Mouse (Mus musculus) kidney, postnatal 0 days (tissue): ENCODE data around the gene Rnf212b. TPM values are rescaled to one million over a fixed set of nuclear protein-coding genes. Genes with fewer than 3 reads are reported as not detected.

Experiments
- ATAC-seq: fragments of 200-750 bp; cut with Nextera tagmentation; replicated peaks from 2 replicates; pipeline ENCODE4 v1.8.0; 2017; ENCODE audit warnings: low read depth, moderate number of reproducible peaks, moderate TSS enrichment, moderate library complexity; ENCODE audit not compliant: low FRiP score
- DNase-seq: peaks from one replicate; pipeline ENCODE4 v3.0.0-alpha.2; 2016; ENCODE audit warnings: low spot score
- H3K27ac ChIP-seq: fragments of 300-500 bp; sonication (generic); 2 replicates; pipeline ENCODE4 v1.5.1; 2014; ENCODE audit warnings: mild to moderate bottlenecking
- H3K27me3 ChIP-seq: fragments of 300-500 bp; sonication (generic); 2 replicates; pipeline ENCODE4 v1.6.1; 2014; ENCODE audit warnings: low read length, mixed read lengths; ENCODE audit not compliant: insufficient read depth
- H3K36me3 ChIP-seq: fragments of 300-500 bp; sonication (generic); 2 replicates; pipeline ENCODE4 v1.6.1; 2014; ENCODE audit warnings: low read length, mixed read lengths; ENCODE audit not compliant: insufficient read depth
- H3K4me1 ChIP-seq: fragments of 300-500 bp; sonication (generic); replicated peaks from 2 replicates; pipeline ENCODE4 v1.6.1; 2014; ENCODE audit warnings: antibody characterized with exemption, low read length, mixed read lengths; ENCODE audit not compliant: insufficient read depth
- H3K4me2 ChIP-seq: fragments of 300-500 bp; sonication (generic); 2 replicates; pipeline ENCODE4 v1.6.1; 2014; ENCODE audit warnings: mild to moderate bottlenecking, low read length, moderate library complexity, mixed read lengths
- H3K4me3 ChIP-seq: fragments of 300-500 bp; sonication (generic); replicated peaks from 2 replicates; pipeline ENCODE4 v1.5.1; 2014; ENCODE audit warnings: low read depth, low read length
- H3K9ac ChIP-seq: fragments of 300-500 bp; sonication (generic); 2 replicates; pipeline ENCODE4 v1.6.1; 2014; ENCODE audit warnings: low read depth, low read length
- H3K9me3 ChIP-seq: fragments of 300-500 bp; sonication (generic); replicated peaks from 2 replicates; pipeline ENCODE4 v1.6.1; 2016; ENCODE audit warnings: low read length, inconsistent platforms, mixed read lengths
- CTCF ChIP-seq: IDR thresholded peaks from 2 replicates; pipeline ENCODE4 v1.5.1; 2016; ENCODE audit warnings: antibody characterized with exemption, low read depth, mild to moderate bottlenecking, moderate library complexity
- WGBS: fragments of 180-500 bp; shearing (Covaris S2); extraction: QIAGEN DNeasy Blood & Tissue Kit; methylation state at CpG from one replicate; pipeline ENCODE4 v1.1.7; 2014; 5-methylcytosine and 5-hydroxymethylcytosine counted together
- polyA plus RNA-seq: library from polyadenylated mRNA; unstranded; fragments of >200 nt; fragmentation: Nextera tagmentation; extraction: Ambion mirVana; gene quantifications from 2 replicates; pipeline ENCODE4 v1.2.1, GENCODE M21; 2015

Rnf212b gene
- polyA plus RNA-seq, 1 experiment from 2014 or later: 0.80 TPM

DNA sequence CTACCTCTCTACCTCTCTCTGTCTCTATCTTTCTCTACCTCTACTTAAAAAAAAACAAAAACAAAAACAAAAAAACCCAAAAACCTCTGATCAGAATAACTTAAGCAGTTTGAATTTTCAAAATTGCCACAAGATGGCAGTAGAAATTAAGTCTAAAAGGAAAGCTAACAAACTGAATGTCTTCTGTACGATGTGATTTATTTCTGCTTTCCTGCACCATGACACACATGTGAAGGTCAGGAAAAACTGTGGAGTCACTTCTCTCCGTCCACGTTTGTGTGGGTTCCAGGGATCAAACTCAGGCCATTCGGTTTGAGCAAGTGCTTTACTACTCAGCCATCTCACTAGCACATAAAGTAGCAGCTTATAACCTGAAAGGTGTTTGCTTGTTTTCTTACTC lies 29.5 kb downstream of the Rnf212b start:
- Histone ChIP-seq H3K4me3 (no peak overlapping the region), H3K27ac (no peak overlapping the region), H3K27me3 (no peaks in the 10 kb centered on the region), H3K9me3 (no peaks in the 10 kb centered on the region), H3K9ac (no peak overlapping the region), H3K36me3 (no peaks in the 10 kb centered on the region), H3K4me1 (no peaks in the 10 kb centered on the region), H3K4me2 (no peak overlapping the region; the same call in 1 of the 2 replicates)
- 0% methylated on average over 4 of the region's 4 CpGs for WGBS
- no peak for ATAC-seq
- TF ChIP-seq CTCF: peak; percentile 71
- peak; percentile 87 for DNase-seq

GRCm38 (mm10) chr14:54855726-54856125 lies 41.8 kb downstream of the Rnf212b start:
- Histone ChIP-seq H3K4me3 (no peak overlapping the region), H3K4me1 (no peaks in the 10 kb centered on the region), H3K36me3 (peaks cover 29% of the 10 kb centered on the region), H3K9ac (no peak overlapping the region), H3K4me2 (no peak overlapping the region), H3K9me3 (no peaks in the 10 kb centered on the region), H3K27me3 (no peaks in the 10 kb centered on the region), H3K27ac (no peak overlapping the region)
- ATAC-seq (no peak), DNase-seq (no peak)
- no peak for TF ChIP-seq CTCF
- WGBS: 87% methylated on average over 3 of the region's 3 CpGs

GRCm38 (mm10) chr14:54856703-54857102 lies 42.8 kb downstream of the Rnf212b start:
- Histone ChIP-seq H3K4me2 (no peak overlapping the region), H3K27me3 (no peaks in the 10 kb centered on the region), H3K4me1 (no peaks in the 10 kb centered on the region), H3K4me3 (no peak overlapping the region), H3K9ac (no peak overlapping the region), H3K36me3 (peaks cover 29% of the 10 kb centered on the region), H3K27ac (no peak overlapping the region), H3K9me3 (no peaks in the 10 kb centered on the region)
- WGBS: 85% methylated on average over 7 of the region's 7 CpGs
- DNase-seq: no peak
- TF ChIP-seq CTCF: no peak
- ATAC-seq: no peak

DNA sequence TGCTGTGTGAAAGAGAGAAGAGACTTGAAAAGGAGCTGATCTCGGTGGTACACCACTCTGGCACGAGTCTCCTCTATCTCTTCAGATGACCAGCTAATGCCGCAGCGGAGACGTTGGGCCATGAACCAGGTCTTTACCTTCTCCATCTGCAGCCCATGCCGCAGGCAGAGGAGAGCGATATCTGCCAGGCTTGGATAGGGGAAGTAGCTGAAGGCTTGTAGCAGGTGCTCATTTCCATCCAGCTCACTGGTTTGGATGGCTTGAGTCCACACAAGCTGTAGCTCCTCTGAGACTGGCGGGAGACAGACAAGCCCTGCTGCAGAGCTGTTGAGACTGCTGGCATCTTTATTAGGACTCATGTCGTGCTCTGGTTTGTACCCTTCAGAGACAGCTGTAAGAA lies 44.0 kb downstream of the Rnf212b start:
- no peak overlapping the region for H3K4me3 ChIP-seq
- peaks cover 26% of the 10 kb centered on the region for H3K36me3 ChIP-seq
- no peaks in the 10 kb centered on the region for H3K27me3 ChIP-seq
- WGBS: 88% methylated on average over 9 of the region's 9 CpGs
- H3K4me1 ChIP-seq: no peaks in the 10 kb centered on the region
- H3K4me2 ChIP-seq: no peak overlapping the region
- TF ChIP-seq CTCF: no peak
- ATAC-seq (no peak), DNase-seq (no peak)
- no peak overlapping the region for H3K9ac ChIP-seq
- no peaks in the 10 kb centered on the region for H3K9me3 ChIP-seq
- no peak overlapping the region for H3K27ac ChIP-seq

DNA sequence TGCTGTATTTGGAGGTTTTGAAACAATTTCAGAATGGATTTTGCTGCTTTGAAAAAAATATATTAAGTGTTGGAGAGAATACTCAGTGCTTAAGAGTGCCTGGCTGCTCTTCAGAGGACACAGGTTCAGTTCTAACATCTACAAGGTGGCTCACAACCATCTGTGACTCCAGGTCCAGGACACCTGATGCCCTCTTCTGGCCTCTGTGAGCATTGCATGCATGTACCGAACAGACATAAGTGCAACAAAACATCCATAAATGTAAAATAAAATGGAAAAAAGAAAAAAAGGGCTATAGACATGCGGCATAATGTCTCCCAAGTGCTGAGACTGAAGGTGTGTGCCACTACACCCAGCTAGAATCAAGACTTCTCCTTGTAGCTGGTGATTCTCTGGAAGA lies 46.6 kb downstream of the Rnf212b start:
- H3K27me3 ChIP-seq: no peaks in the 10 kb centered on the region

DNA sequence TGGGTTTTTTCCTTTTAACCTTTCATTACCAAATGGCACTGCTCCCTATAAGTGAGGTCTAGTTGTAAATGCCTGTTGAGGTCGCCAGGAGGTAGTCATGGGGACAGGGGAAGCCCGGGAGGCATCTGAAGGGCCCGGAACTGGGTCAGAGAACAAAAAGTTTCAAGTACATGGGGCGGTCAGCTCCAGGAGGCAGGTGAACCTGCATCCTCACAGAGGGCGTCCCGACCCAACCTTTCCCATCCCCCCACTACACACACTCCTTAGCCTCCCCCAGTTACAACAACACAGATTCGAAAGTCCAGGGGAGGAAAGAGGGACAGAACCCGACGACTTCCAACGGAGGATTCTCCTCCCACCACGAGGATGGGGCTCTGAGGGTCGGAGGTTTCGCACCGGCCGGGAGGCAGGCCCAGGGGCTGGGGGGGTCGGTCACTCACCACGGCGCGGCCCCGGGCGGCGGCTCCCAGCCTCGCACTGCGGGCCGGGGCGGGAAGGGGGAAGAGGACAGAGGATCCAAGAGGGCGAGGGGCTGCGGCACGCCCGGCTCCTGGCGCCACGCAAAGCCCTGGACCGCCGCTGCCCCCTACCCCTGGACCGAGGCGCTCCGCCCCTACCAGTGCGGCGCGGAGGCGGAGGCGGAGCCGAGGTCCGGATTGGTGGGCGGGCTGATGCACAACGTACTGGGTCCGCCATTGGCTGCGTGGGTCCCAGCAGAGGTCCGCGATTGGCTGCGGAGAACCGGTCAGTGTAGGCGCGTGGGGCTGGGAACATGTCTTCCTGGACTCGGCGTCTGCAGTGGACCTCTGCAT lies 49.8 kb downstream of the Rnf212b start:
- ATAC-seq (peak; percentile 99), DNase-seq (peak; percentile 98)
- Histone ChIP-seq H3K4me2 (peak overlapping the region; percentile 79), H3K4me3 (peak overlapping the region; percentile 90), H3K36me3 (no peaks in the 10 kb centered on the region), H3K9ac (peak overlapping the region; percentile 93), H3K9me3 (no peaks in the 10 kb centered on the region), H3K27me3 (no peaks in the 10 kb centered on the region), H3K4me1 (no peaks in the 10 kb centered on the region), H3K27ac (peak overlapping the region; percentile 96)
- TF ChIP-seq CTCF: peak; percentile 20; the same call in 1 of the 2 replicates
- WGBS: under 1% methylated on average over 55 of the region's 56 CpGs

More for the DNA sequence above, 46.6 kb downstream of the Rnf212b start:
- Histone ChIP-seq H3K4me1 (no peaks in the 10 kb centered on the region), H3K9me3 (no peaks in the 10 kb centered on the region), H3K27ac (no peak overlapping the region), H3K4me2 (no peak overlapping the region), H3K4me3 (no peak overlapping the region), H3K36me3 (peaks cover 21% of the 10 kb centered on the region), H3K9ac (no peak overlapping the region)
- TF ChIP-seq CTCF: peak; percentile 85
- 53% methylated on average over 2 of the region's 2 CpGs for WGBS
- no peak for ATAC-seq
- DNase-seq: peak; percentile 46
